23 mouse cellular contexts compared by ENCODE assay signal in genomic region chrX:98755089-98755488, GRCm38 (mm10).
DNase-seq lines count a peak whose midpoint lies in the region; ATAC-seq and TF ChIP-seq lines count a peak whose summit lies in the region.
"Had no signal": no experiment of that assay in that cellular context is flagged by ENCODE, and none has a peak within 500 bp of the region (broad histone marks: within the 10 kb centered on the region; RNA-seq: fewer than 3 reads in every experiment).

No protein-coding gene starts in this region.

- no peak for TF ChIP-seq CTCF in left cerebral cortex, adult 2 months (IDR thresholded peaks at IDR 0.05)

- no peak overlapping the region for H3K4me3 ChIP-seq in left cerebral cortex, adult 2 months
- H3K4me3 ChIP-seq: embryonic facial prominence, embryonic 10.5 days; heart, embryonic 15.5 days; hindbrain, embryonic 15.5 days; limb, embryonic 12.5 days; midbrain, embryonic 15.5 days; neural tube, embryonic 12.5 days had no signal

- intact Hi-C loops in left cerebral cortex, adult 2 months (cut with DNase I) = no loop called here

- ATAC-seq in frontal cortex, adult (ENCODE audit: low TSS enrichment) = peak; percentile 97
- ATAC-seq: CD4-positive, CD25-positive, alpha-beta regulatory T cell, adult 4 months; liver, postnatal 0 days; lung, postnatal 0 days; midbrain, embryonic 15.5 days had no signal

- peak; percentile 5 for DNase-seq in cerebellum, adult 8-10 months
- DNase-seq in cerebellum, postnatal 10 days = no peak
- no peak for DNase-seq in frontal cortex, postnatal 10 days (ENCODE audit: low spot score in 2 of 2)
- peak; percentile 3 to 11 for DNase-seq in left cerebral cortex, adult 9 months (ENCODE audit: low spot score in 2 of 2)
- DNase-seq in left cerebral cortex, adult 2 months (ENCODE audit: extremely low spot score in 1 of 2, low spot score in 2 of 2) = no peak
- DNase-seq in layer of hippocampus, adult 9-10 months (ENCODE audit: low spot score) = peak; percentile 40
- no peak for DNase-seq in spleen, postnatal 4 days (ENCODE audit: low spot score in 2 of 2)
- DNase-seq: adrenal gland, postnatal 36 days; kidney, adult 2 months; kidney, postnatal 10 days; liver, postnatal 0 days; right cerebral cortex, postnatal 25 days; thymus, postnatal 25 days had no signal

- no peak overlapping the region for H3K27ac ChIP-seq in left cerebral cortex, adult 2 months
- H3K27ac ChIP-seq: embryonic facial prominence, embryonic 10.5 days; heart, embryonic 15.5 days; hindbrain, embryonic 15.5 days; limb, embryonic 12.5 days; macrophage; midbrain, embryonic 15.5 days; neural tube, embryonic 12.5 days had no signal

Comparison
In these comparisons a context has a peak if more than half of its experiments do, and no peak if none do; other contexts are left out.
1. DNase-seq: peak in cerebellum, adult 8-10 months (single experiment), left cerebral cortex, adult 9 months (2 of 2) and layer of hippocampus, adult 9-10 months (single experiment); none in cerebellum, postnatal 10 days (0 of 2), frontal cortex, postnatal 10 days (0 of 2), left cerebral cortex, adult 2 months (0 of 2) and spleen, postnatal 4 days (0 of 2).